Mouse (Mus musculus) myocyte (in vitro differentiated cells): Measurements from ENCODE around the gene Cog3. TPM values are rescaled to one million over a fixed set of nuclear protein-coding genes. Genes with fewer than 3 reads are reported as not detected.

Experiments used
- H3K27me3 ChIP-seq: one replicate; pipeline ENCODE4 v1.6.1; 2011; ENCODE audit not compliant: control insufficient read depth, insufficient read depth, insufficient read length
- H3K36me3 ChIP-seq: one replicate; pipeline ENCODE4 v1.6.1; 2011; ENCODE audit not compliant: control insufficient read depth, insufficient read depth
- H3K4me2 ChIP-seq: one replicate; pipeline ENCODE4 v1.6.1; 2011; ENCODE audit warnings: low read depth, control low read depth
- H3K4me3 ChIP-seq: one replicate; pipeline ENCODE4 v1.5.1; 2011; ENCODE audit warnings: mild to moderate bottlenecking, control low read depth, moderate library complexity
- H3K79me2 ChIP-seq: one replicate; pipeline ENCODE4 v1.6.1; 2011; ENCODE audit not compliant: control insufficient read depth, insufficient read depth
- H3ac ChIP-seq: one replicate; pipeline ENCODE4 v1.6.1; 2011; ENCODE audit not compliant: control insufficient read depth, insufficient read length
- CEBPB ChIP-seq: IDR thresholded peaks from 2 replicates; pipeline ENCODE4 v1.6.1; 2011; ENCODE audit warnings: mild to moderate bottlenecking, moderate library complexity; ENCODE audit not compliant: poor library complexity, insufficient read depth, severe bottlenecking
- E2F4 ChIP-seq: IDR thresholded peaks from one replicate; pipeline ENCODE4 v1.6.1; 2011; ENCODE audit warnings: mild to moderate bottlenecking, control low read depth, moderate library complexity; ENCODE audit not compliant: insufficient read depth
- MAX ChIP-seq: IDR thresholded peaks from one replicate; pipeline ENCODE4 v1.6.1; 2011; ENCODE audit warnings: low read depth, mild to moderate bottlenecking, control low read depth
- MYOD1 ChIP-seq, 3 experiments: IDR thresholded peaks; one replicate each; pipeline ENCODE4 v1.6.1; 2011; ENCODE audit warnings: control low read depth in 2 of 3, low read depth in 2 of 3, mild to moderate bottlenecking in 2 of 3, moderate library complexity in 1 of 3; ENCODE audit not compliant: insufficient read length in 2 of 3, control insufficient read depth in 1 of 3
- MYOG ChIP-seq, 3 experiments: IDR thresholded peaks; one replicate each; pipeline ENCODE4 v1.6.1; 2011; ENCODE audit warnings: control low read depth in 2 of 3, low read depth in 2 of 3, mild to moderate bottlenecking in 2 of 3; ENCODE audit not compliant: insufficient read length in 2 of 3, control insufficient read depth in 1 of 3, insufficient read depth in 1 of 3
- POLR2A ChIP-seq: IDR thresholded peaks from one replicate; pipeline ENCODE4 v1.6.1; 2011; ENCODE audit warnings: low read depth, mild to moderate bottlenecking, control low read depth, moderate library complexity; ENCODE audit not compliant: insufficient read length
- POLR2AphosphoS2 ChIP-seq: IDR thresholded peaks from one replicate; pipeline ENCODE4 v1.6.1; 2011; ENCODE audit warnings: low read depth, control low read depth; ENCODE audit not compliant: insufficient read length
- REST ChIP-seq: IDR thresholded peaks from one replicate; pipeline ENCODE4 v1.6.1; 2011; ENCODE audit warnings: mild to moderate bottlenecking, control low read depth, moderate library complexity; ENCODE audit not compliant: insufficient read depth, insufficient read length
- SRF ChIP-seq: IDR thresholded peaks from one replicate; pipeline ENCODE4 v1.6.1; 2011; ENCODE audit warnings: low read depth; ENCODE audit not compliant: control insufficient read depth, insufficient read length
- TCF12 ChIP-seq: IDR thresholded peaks from one replicate; pipeline ENCODE4 v1.6.1; 2011; ENCODE audit warnings: mild to moderate bottlenecking, control low read depth; ENCODE audit not compliant: poor library complexity, insufficient read depth, severe bottlenecking
- TCF3 ChIP-seq: IDR thresholded peaks from one replicate; pipeline ENCODE4 v1.6.1; 2011; ENCODE audit warnings: low read depth, control low read depth; ENCODE audit not compliant: insufficient read length
- USF1 ChIP-seq: IDR thresholded peaks from one replicate; pipeline ENCODE4 v1.6.1; 2011; ENCODE audit warnings: low read depth, mild to moderate bottlenecking, control low read depth, moderate library complexity
- polyA plus RNA-seq: library from polyadenylated mRNA; unstranded; fragments of >200 nt; fragmentation: generic; extraction: Trizol; gene quantifications from one replicate; pipeline ENCODE4 v1.2.1, GENCODE M21; 2012; ENCODE audit warnings: missing spikeins

Gene Cog3
- polyA plus RNA-seq, 1 experiment, result 7.7 TPM

DNA sequence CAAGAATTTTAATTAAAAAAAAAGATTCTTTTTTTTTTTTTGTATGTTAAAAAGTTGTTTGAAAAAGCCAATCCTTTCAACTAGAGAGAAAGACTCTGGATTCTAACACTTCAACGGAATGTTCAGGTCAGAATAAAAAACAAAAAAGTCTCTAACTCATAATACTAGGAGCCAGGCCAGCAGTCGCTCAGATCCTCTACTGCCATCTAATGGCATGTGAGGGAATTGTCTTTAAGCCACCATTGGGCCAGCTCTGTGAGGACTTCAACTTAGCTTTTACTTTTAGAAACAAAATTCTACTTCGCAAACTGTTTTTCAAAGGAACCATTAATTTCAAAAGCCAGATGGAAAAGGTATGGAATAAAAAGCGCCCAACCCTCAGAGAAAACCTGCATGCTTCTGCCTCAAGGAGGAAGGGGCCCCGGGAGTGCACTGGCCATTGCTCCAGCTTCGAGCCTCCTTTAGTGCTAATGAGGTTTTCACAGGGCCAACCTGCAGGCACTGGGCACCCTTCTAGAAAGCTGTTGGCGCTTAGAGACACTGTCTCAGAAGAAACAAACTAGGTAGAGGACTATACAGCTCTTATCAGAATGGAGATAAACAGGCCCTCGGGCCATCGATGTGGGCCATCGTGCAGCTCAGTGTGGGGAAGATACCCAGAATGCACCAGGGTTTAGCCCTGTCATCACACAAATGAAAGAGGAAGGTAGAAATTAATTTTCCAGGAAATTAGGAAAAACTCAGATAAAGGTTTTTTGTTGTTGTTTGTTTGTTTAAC, 6.9 kb upstream of the Cog3 start:
- H3K27me3 ChIP-seq, result no peaks in the 10 kb centered on the region

GRCm38 (mm10) chr14:75758401-75758800, 4.1 kb upstream of the Cog3 start:
- Histone ChIP-seq H3K4me2 (no peak overlapping the region), H3K4me3 (no peak overlapping the region), H3K36me3 (no peaks in the 10 kb centered on the region), H3ac (no peak overlapping the region), H3K79me2 (peaks cover 5% of the 10 kb centered on the region), H3K27me3 (no peaks in the 10 kb centered on the region)
- TF ChIP-seq TCF12, result no peak
- TF ChIP-seq E2F4, result no peak
- no peak for TF ChIP-seq MAX
- no peak for TF ChIP-seq POLR2AphosphoS2
- no peak for TF ChIP-seq MYOD1 (IDR thresholded peaks at IDR 0.05; ENCODE audit: control insufficient read depth in 1 of 3, insufficient read length in 2 of 3, low read depth in 2 of 3)
- no peak for TF ChIP-seq CEBPB
- no peak for TF ChIP-seq USF1
- no peak for TF ChIP-seq SRF
- TF ChIP-seq REST, result no peak
- no peak for TF ChIP-seq TCF3
- no peak for TF ChIP-seq POLR2A
- no peak for TF ChIP-seq MYOG (IDR thresholded peaks at IDR 0.05; ENCODE audit: control insufficient read depth in 1 of 3, insufficient read depth in 1 of 3, insufficient read length in 2 of 3, low read depth in 2 of 3)

More for the DNA sequence above, 6.9 kb upstream of the Cog3 start:
- H3K4me3 ChIP-seq, result no peak overlapping the region
- H3K79me2 ChIP-seq, result no peaks in the 10 kb centered on the region
- no peaks in the 10 kb centered on the region for H3K36me3 ChIP-seq
- TF ChIP-seq E2F4, result no peak
- no peak for TF ChIP-seq MYOG (IDR thresholded peaks at IDR 0.05; ENCODE audit: control insufficient read depth in 1 of 3, insufficient read depth in 1 of 3, insufficient read length in 2 of 3, low read depth in 2 of 3)
- TF ChIP-seq SRF, result no peak
- no peak for TF ChIP-seq MYOD1 (IDR thresholded peaks at IDR 0.05; ENCODE audit: control insufficient read depth in 1 of 3, insufficient read length in 2 of 3, low read depth in 2 of 3)
- no peak for TF ChIP-seq TCF3
- no peak for TF ChIP-seq POLR2AphosphoS2
- H3ac ChIP-seq, result no peak overlapping the region
- no peak overlapping the region for H3K4me2 ChIP-seq

- Histone ChIP-seq H3ac (no peak overlapping the region), H3K79me2 (peaks cover 10% of the 10 kb centered on the region), H3K4me3 (no peak overlapping the region), H3K27me3 (no peaks in the 10 kb centered on the region), H3K4me2 (no peak overlapping the region), H3K36me3 (no peaks in the 10 kb centered on the region)
- TF ChIP-seq MYOD1 (IDR thresholded peaks at IDR 0.05; ENCODE audit: control insufficient read depth in 1 of 3, insufficient read length in 2 of 3, low read depth in 2 of 3) (no peak), SRF (no peak), E2F4 (no peak), CEBPB (no peak), MYOG (IDR thresholded peaks at IDR 0.05; ENCODE audit: control insufficient read depth in 1 of 3, insufficient read depth in 1 of 3, insufficient read length in 2 of 3, low read depth in 2 of 3) (no peak), MAX (no peak), TCF3 (no peak), TCF12 (no peak), USF1 (no peak), REST (no peak), POLR2A (no peak), POLR2AphosphoS2 (no peak)
These were observed 3.5 kb upstream of the Cog3 start for GRCm38 (mm10) chr14:75757821-75758220.

GRCm38 (mm10) chr14:75756971-75757370, 2.7 kb upstream of the Cog3 start:
- H3K27me3 ChIP-seq, result no peaks in the 10 kb centered on the region
- peaks cover 19% of the 10 kb centered on the region for H3K79me2 ChIP-seq
- no peaks in the 10 kb centered on the region for H3K36me3 ChIP-seq
- no peak overlapping the region for H3K4me3 ChIP-seq
- H3ac ChIP-seq, result no peak overlapping the region
- no peak overlapping the region for H3K4me2 ChIP-seq
- no peak for TF ChIP-seq TCF12
- no peak for TF ChIP-seq POLR2AphosphoS2
- TF ChIP-seq MAX, result no peak
- no peak for TF ChIP-seq MYOG (IDR thresholded peaks at IDR 0.05; ENCODE audit: control insufficient read depth in 1 of 3, insufficient read depth in 1 of 3, insufficient read length in 2 of 3, low read depth in 2 of 3)
- TF ChIP-seq TCF3, result no peak
- no peak for TF ChIP-seq SRF
- TF ChIP-seq E2F4, result no peak
- TF ChIP-seq REST, result no peak
- TF ChIP-seq MYOD1 (IDR thresholded peaks at IDR 0.05; ENCODE audit: control insufficient read depth in 1 of 3, insufficient read length in 2 of 3, low read depth in 2 of 3), result no peak
- TF ChIP-seq POLR2A, result no peak
- no peak for TF ChIP-seq CEBPB
- no peak for TF ChIP-seq USF1
